10 mouse cellular contexts compared by ENCODE assay signal in the genomic region with DNA sequence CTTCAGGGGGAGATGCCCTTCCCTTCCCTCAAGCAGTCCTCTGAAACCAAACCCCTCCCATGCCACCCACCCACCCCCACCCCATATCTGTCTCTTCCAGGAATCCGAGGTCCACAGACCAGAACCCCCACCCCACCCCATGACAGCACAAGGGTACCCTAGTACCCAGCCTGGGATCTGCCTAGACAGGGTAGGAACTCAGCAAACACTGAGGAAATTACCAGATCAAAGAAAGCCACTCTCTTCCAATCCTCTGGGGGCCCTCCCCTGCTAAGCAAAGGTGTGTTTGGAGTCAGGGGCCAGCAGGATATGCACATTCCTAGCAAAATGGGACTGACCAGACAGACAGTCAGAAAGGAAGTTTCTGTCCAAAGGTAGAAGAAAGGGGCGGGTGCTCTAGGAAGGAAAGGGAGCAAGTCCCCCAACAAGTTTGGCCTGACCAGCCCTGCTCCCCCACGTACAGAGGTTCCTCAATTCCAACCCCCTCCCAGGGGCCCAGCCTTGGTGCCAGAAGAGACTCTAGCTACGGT. TPM values are rescaled to one million over a fixed set of nuclear protein-coding genes. Genes with fewer than 3 reads are reported as not detected.
DNase-seq lines count a peak whose midpoint lies in the region; ATAC-seq and TF ChIP-seq lines count a peak whose summit lies in the region.
"Had no signal": no experiment of that assay in that cellular context is flagged by ENCODE, and none has a peak within 500 bp of the region (broad histone marks: within the 10 kb centered on the region; RNA-seq: fewer than 3 reads in every experiment).

No protein-coding gene starts in this region.

- H3K27ac ChIP-seq in heart, embryonic 13.5 days (replicated peaks) = no peak overlapping the region
- no peak overlapping the region for H3K27ac ChIP-seq in embryonic facial prominence, embryonic 14.5 days (replicated peaks; ENCODE audit: low read depth, low read length)
- no peak overlapping the region for H3K27ac ChIP-seq in intestine, postnatal 0 days (ENCODE audit: low read depth, low read length)
- H3K27ac ChIP-seq in neural tube, embryonic 12.5 days = no peak overlapping the region

- intact Hi-C loops in heart, postnatal 25 days (cut with DNase I) = loop anchor here (5.0 kb wide), 3 partner anchors 44 to 176 kb away; no protein-coding TSS in a partner anchor

- H3K27me3 ChIP-seq in heart, embryonic 13.5 days (replicated peaks) = peaks cover 12% of the 10 kb centered on the region
- H3K27me3 ChIP-seq in embryonic facial prominence, embryonic 14.5 days (replicated peaks; ENCODE audit: control insufficient read depth, insufficient read depth, low read length) = no peaks in the 10 kb centered on the region
- no peaks in the 10 kb centered on the region for H3K27me3 ChIP-seq in intestine, postnatal 0 days (replicated peaks; ENCODE audit: control insufficient read depth, insufficient read depth, low read length)
- no peaks in the 10 kb centered on the region for H3K27me3 ChIP-seq in neural tube, embryonic 12.5 days (replicated peaks)

- WGBS in heart, embryonic 13.5 days = 72% methylated on average over 4 of the region's 4 CpGs
- WGBS in embryonic facial prominence, embryonic 14.5 days = 41% methylated on average over 4 of the region's 4 CpGs
- WGBS in intestine, postnatal 0 days = 33% methylated on average over 4 of the region's 4 CpGs
- WGBS in neural tube, embryonic 12.5 days = 36% methylated on average over 4 of the region's 4 CpGs

- peak overlapping the region; percentile 96 for H3K9ac ChIP-seq in heart, embryonic 13.5 days
- H3K9ac ChIP-seq in embryonic facial prominence, embryonic 14.5 days (ENCODE audit: low read depth, low read length) = 0 out of 2 replicates have a peak overlapping the region, but pooled peaks have one; percentile 17
- H3K9ac ChIP-seq in intestine, postnatal 0 days (ENCODE audit: low read depth, low read length) = no peak overlapping the region
- H3K9ac ChIP-seq in neural tube, embryonic 12.5 days = peak overlapping the region; percentile 91; the same call in 1 of the 2 replicates

- peak overlapping the region; percentile 90 for H3K4me2 ChIP-seq in heart, embryonic 13.5 days
- H3K4me2 ChIP-seq in embryonic facial prominence, embryonic 14.5 days (ENCODE audit: low read depth, low read length) = peak overlapping the region; percentile 91
- peak overlapping the region; percentile 95 for H3K4me2 ChIP-seq in intestine, postnatal 0 days (replicated peaks; ENCODE audit: low read depth)
- H3K4me2 ChIP-seq in neural tube, embryonic 12.5 days (replicated peaks) = peak overlapping the region; percentile 98

- peaks cover 56% of the 10 kb centered on the region for H3K4me1 ChIP-seq in heart, embryonic 13.5 days
- peaks cover 21% of the 10 kb centered on the region for H3K4me1 ChIP-seq in embryonic facial prominence, embryonic 14.5 days (ENCODE audit: control insufficient read depth, insufficient read depth, low read length)
- H3K4me1 ChIP-seq in intestine, postnatal 0 days (replicated peaks; ENCODE audit: control insufficient read depth, insufficient read depth, low read length) = peaks cover 12% of the 10 kb centered on the region
- H3K4me1 ChIP-seq in neural tube, embryonic 12.5 days = peaks cover 67% of the 10 kb centered on the region

- TF ChIP-seq CTCF in intestine, postnatal 0 days (IDR thresholded peaks at IDR 0.05; ENCODE audit: low read depth) = no peak

- H3K9me3 ChIP-seq in heart, embryonic 13.5 days = no peaks in the 10 kb centered on the region
- H3K9me3 ChIP-seq in embryonic facial prominence, embryonic 14.5 days (ENCODE audit: control insufficient read depth, low read length) = no peaks in the 10 kb centered on the region
- H3K9me3 ChIP-seq in intestine, postnatal 0 days (ENCODE audit: control insufficient read depth) = no peaks in the 10 kb centered on the region
- no peaks in the 10 kb centered on the region for H3K9me3 ChIP-seq in neural tube, embryonic 12.5 days

- peaks cover 21% of the 10 kb centered on the region for H3K36me3 ChIP-seq in heart, embryonic 13.5 days
- H3K36me3 ChIP-seq in embryonic facial prominence, embryonic 14.5 days (ENCODE audit: control insufficient read depth, insufficient read depth, low read length) = 0 out of 2 replicates have a peak, but pooled peaks cover 9% of the 10 kb centered on the region
- H3K36me3 ChIP-seq in intestine, postnatal 0 days (ENCODE audit: control insufficient read depth, insufficient read depth) = peaks cover 3% of the 10 kb centered on the region; the same call in 1 of the 2 replicates
- H3K36me3 ChIP-seq in neural tube, embryonic 12.5 days = peaks cover 5% of the 10 kb centered on the region; the same call in 1 of the 2 replicates

- no peak for DNase-seq in heart, postnatal 25 days (ENCODE audit: low spot score)
- DNase-seq in embryonic facial prominence, embryonic 14.5 days (ENCODE audit: low spot score) = peak; percentile 22
- no peak for DNase-seq in thymus, postnatal 4 days
- no peak for DNase-seq in kidney, postnatal 4 days
- DNase-seq in adrenal gland, postnatal 14 days = no peak
- DNase-seq: kidney, postnatal 25 days had no signal

- H3K4me3 ChIP-seq in heart, embryonic 13.5 days = peak overlapping the region; percentile 92
- H3K4me3 ChIP-seq in embryonic facial prominence, embryonic 14.5 days (ENCODE audit: low read depth, low read length) = peak overlapping the region; percentile 79
- H3K4me3 ChIP-seq in intestine, postnatal 0 days (ENCODE audit: low read depth, low read length) = peak overlapping the region; percentile 79; the same call in 1 of the 2 replicates
- H3K4me3 ChIP-seq in neural tube, embryonic 12.5 days = peak overlapping the region; percentile 88
- H3K4me3 ChIP-seq: erythroblast, embryonic 14.5 days had no signal

- no peak for ATAC-seq in heart, embryonic 13.5 days (ENCODE audit: extremely low read depth, insufficient number of reproducible peaks, low FRiP score, low TSS enrichment)
- no peak for ATAC-seq in embryonic facial prominence, embryonic 14.5 days (ENCODE audit: low read depth)
- no peak for ATAC-seq in intestine, postnatal 0 days
- ATAC-seq in neural tube, embryonic 12.5 days (ENCODE audit: low FRiP score, low read depth) = no peak

RNA-seq across cellular contexts. Expression of a gene that starts 3.2 kb away (rescaled TPM):
- polyA plus RNA-seq in heart, embryonic 13.5 days (2015; fragmentation: Nextera tagmentation; extraction: Ambion mirVana) = 9.0 and 9.2 TPM in 2 replicates
- total RNA-seq in heart, postnatal 25 days (2021) = 1 to 10 TPM; 9.4 to 9.6 TPM
- 21.0 and 22.7 TPM in 2 replicates for polyA plus RNA-seq in embryonic facial prominence, embryonic 14.5 days (2014; fragmentation: Nextera tagmentation; extraction: Ambion mirVana)
- 12.9 and 13.3 TPM in 2 replicates for polyA plus RNA-seq in intestine, postnatal 0 days (2015; fragmentation: Nextera tagmentation; extraction: Ambion mirVana)
- 30.4 and 31.8 TPM in 2 replicates for polyA plus RNA-seq in neural tube, embryonic 12.5 days (2016; fragmentation: Nextera tagmentation; extraction: Ambion mirVana)
- 20.6 and 28.1 TPM in 2 replicates for total RNA-seq in adrenal gland, postnatal 14 days (2021)
